Mouse (Mus musculus) CH12.LX (cell line): Measurements from ENCODE around the gene Sgpp1.

ENCODE experiments used
- CTCF ChIP-seq, 2 experiments: IDR thresholded peaks in 1 of 2; conservative IDR thresholded peaks in 1 of 2; 2 replicates each; pipeline ENCODE4 v1.5.1; 2011 to 2012; ENCODE audit warnings: low read depth in 2 of 2, low read length in 2 of 2, improper control_type of control experiment in 1 of 2, inconsistent platforms in 1 of 2, mild to moderate bottlenecking in 1 of 2, moderate library complexity in 1 of 2
- EP300 ChIP-seq: IDR thresholded peaks from 2 replicates; pipeline ENCODE4 v1.6.1; 2011; ENCODE audit warnings: low read length, improper control_type of control experiment
- NRF1 ChIP-seq: IDR thresholded peaks from 2 replicates; pipeline ENCODE4 v1.6.1; 2014; ENCODE audit warnings: low read depth, mild to moderate bottlenecking, inconsistent platforms, low read length, improper control_type of control experiment, moderate library complexity
- POLR2A ChIP-seq: IDR thresholded peaks from 2 replicates; pipeline ENCODE4 v1.6.1; 2011; ENCODE audit warnings: low read depth, mild to moderate bottlenecking, improper control_type of control experiment, low read length
- RAD21 ChIP-seq: IDR thresholded peaks from 2 replicates; pipeline ENCODE4 v1.6.1; 2011; ENCODE audit warnings: low read depth, mild to moderate bottlenecking, low read length, improper control_type of control experiment, moderate library complexity

DNA sequence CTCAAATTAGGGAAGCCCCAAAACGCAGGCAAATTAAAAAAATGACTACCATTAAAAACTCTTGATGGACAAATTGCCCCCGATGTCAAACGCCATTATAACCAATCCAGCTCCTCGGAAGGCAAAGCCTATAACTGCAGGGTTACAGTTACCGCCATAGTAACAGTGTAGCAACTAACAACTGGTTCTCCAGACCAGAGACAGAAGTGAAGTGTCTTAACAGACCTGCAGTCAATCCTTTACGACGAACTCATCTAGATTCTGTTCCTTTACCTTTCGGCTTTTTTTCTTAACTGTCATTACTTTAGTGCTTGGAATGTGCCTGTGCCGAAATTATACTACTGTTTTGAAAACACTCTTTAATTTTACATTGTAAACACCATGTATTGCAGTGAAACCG lies 1.4 kb downstream of the Sgpp1 start:
- TF ChIP-seq EP300 (no peak), POLR2A (no peak), CTCF (conservative IDR thresholded peaks at IDR 0.05 in 1 of 2, IDR thresholded peaks at IDR 0.05 in 1 of 2; ENCODE audit: low read depth in 2 of 2, low read length in 2 of 2) (no peak), RAD21 (no peak), NRF1 (no peak)
